Mouse (Mus musculus) hematopoietic stem cell, adult 5-6 weeks (primary cell): Measurements from ENCODE around the gene Cox6a2. TPM values are rescaled to one million over a fixed set of nuclear protein-coding genes. Genes with fewer than 3 reads are reported as not detected.

Experiments used
- ATAC-seq, 2 experiments: fragments of 125-278 bp in 1 of 2; replicated peaks in 1 of 2; 2 replicates each; pipeline ENCODE4 v1.8.0; 2016 to 2017; ENCODE audit warnings: inconsistent platforms in 2 of 2, mild to moderate bottlenecking in 2 of 2, moderate number of reproducible peaks in 2 of 2, low read depth in 1 of 2, moderate TSS enrichment in 1 of 2; ENCODE audit not compliant: low FRiP score in 2 of 2, poor library complexity in 2 of 2, severe bottlenecking in 2 of 2, insufficient read depth in 1 of 2, low TSS enrichment in 1 of 2
- total RNA-seq: library from RNA; stranded (forward); fragments of 172-1452, 232-1000 nt; gene quantifications from 2 replicates; pipeline ENCODE4 v1.2.3, GENCODE M21; 2017

Gene Cox6a2
- total RNA-seq: 4.1 and 4.7 TPM in 2 replicates

- ATAC-seq: no peak
Observed at GRCm38 (mm10) chr7:128206152-128206551, at the start of gene Cox6a2. Cox6a2 (minus strand) TSS chr7:128206387.

- no peak for ATAC-seq
Observed at GRCm38 (mm10) chr7:128255757-128256156, 49.6 kb upstream of the Cox6a2 start.

- no peak for ATAC-seq
Observed at GRCm38 (mm10) chr7:128254978-128255377, 48.8 kb upstream of the Cox6a2 start.

- peak; percentile 43 to 70; a peak in 3 of 4 replicates for ATAC-seq
Observed at GRCm38 (mm10) chr7:128252609-128253008, 46.4 kb upstream of the Cox6a2 start.

GRCm38 (mm10) chr7:128251946-128252345, 45.8 kb upstream of the Cox6a2 start:
- no peak; a peak in 1 of 4 replicates for ATAC-seq

- no peak for ATAC-seq
Observed at GRCm38 (mm10) chr7:128249998-128250397, 43.8 kb upstream of the Cox6a2 start.

- ATAC-seq: no peak
Observed at GRCm38 (mm10) chr7:128248081-128249042, 42.2 kb upstream of the Cox6a2 start.

- ATAC-seq: peak; percentile 43 to 63; a peak in 2 of 4 replicates
Observed at GRCm38 (mm10) chr7:128247443-128247842, 41.3 kb upstream of the Cox6a2 start.

- ATAC-seq: no peak
Observed at GRCm38 (mm10) chr7:128246496-128247391, 40.6 kb upstream of the Cox6a2 start, which contains the start of gene Tgfb1i1. Tgfb1i1 (plus strand) TSS chr7:128246812.

- ATAC-seq: no peak
Observed at GRCm38 (mm10) chr7:128245547-128245946, 39.4 kb upstream of the Cox6a2 start.

GRCm38 (mm10) chr7:128244410-128245025, 38.3 kb upstream of the Cox6a2 start:
- no peak for ATAC-seq

- ATAC-seq: no peak
Observed at GRCm38 (mm10) chr7:128243921-128244320, 37.7 kb upstream of the Cox6a2 start.

- ATAC-seq: no peak
Observed at GRCm38 (mm10) chr7:128242331-128242730, 36.1 kb upstream of the Cox6a2 start.

- no peak for ATAC-seq
Observed at GRCm38 (mm10) chr7:128240131-128240784, 34.1 kb upstream of the Cox6a2 start.

GRCm38 (mm10) chr7:128238991-128239390, 32.8 kb upstream of the Cox6a2 start:
- ATAC-seq: no peak

- ATAC-seq: peak; percentile 74 to 83
Observed at GRCm38 (mm10) chr7:128237927-128238778, 32.0 kb upstream of the Cox6a2 start, which contains the start of gene 9130023H24Rik. 9130023H24Rik (minus strand) TSS chr7:128238031.
